ENCODE assay signal across 23 mouse cellular contexts in the genomic region with DNA sequence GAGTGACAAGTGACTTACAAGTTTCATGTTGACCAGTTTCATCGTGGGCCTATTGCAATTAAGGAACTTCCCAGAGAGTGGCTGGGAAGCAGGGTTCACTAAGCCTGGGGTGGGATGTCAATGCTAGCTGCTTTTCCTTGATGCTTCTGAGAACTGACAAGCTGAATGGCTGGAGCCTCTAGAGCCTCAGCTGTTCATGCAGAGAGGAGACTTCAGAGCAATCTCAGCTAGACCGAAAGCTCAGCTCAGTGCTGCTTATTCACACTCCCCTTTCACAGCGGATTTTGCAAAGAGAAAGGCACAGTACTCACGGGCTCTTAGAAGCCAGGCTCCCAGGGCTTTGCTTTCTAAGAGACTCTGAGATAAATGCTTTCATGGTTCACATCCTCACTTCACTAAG.
DNase-seq lines count a peak whose midpoint lies in the region; ATAC-seq and TF ChIP-seq lines count a peak whose summit lies in the region.
"Had no signal": no experiment of that assay in that cellular context is flagged by ENCODE, and none has a peak within 500 bp of the region (broad histone marks: within the 10 kb centered on the region; RNA-seq: fewer than 3 reads in every experiment).

No protein-coding gene starts in this region.

- no peak overlapping the region for H3K4me2 ChIP-seq in forebrain, embryonic 13.5 days
- no peak overlapping the region for H3K4me2 ChIP-seq in forebrain, postnatal 0 days (ENCODE audit: low read depth)
- no peak overlapping the region for H3K4me2 ChIP-seq in midbrain, postnatal 0 days (ENCODE audit: low read depth, low read length, poor library complexity, severe bottlenecking)
- H3K4me2 ChIP-seq: embryonic facial prominence, embryonic 12.5 days; heart, embryonic 15.5 days; hindbrain, embryonic 13.5 days; limb, embryonic 12.5 days; liver, embryonic 11.5 days had no signal

- no peak for ATAC-seq in forebrain, embryonic 13.5 days
- peak; percentile 65 for ATAC-seq in forebrain, postnatal 0 days
- ATAC-seq in midbrain, postnatal 0 days (ENCODE audit: low FRiP score) = no peak
- ATAC-seq: liver, postnatal 0 days; lung, postnatal 0 days; Patski had no signal

- no peak overlapping the region for H3K4me3 ChIP-seq in forebrain, embryonic 10.5 days
- H3K4me3 ChIP-seq in forebrain, embryonic 13.5 days = no peak overlapping the region
- H3K4me3 ChIP-seq in forebrain, postnatal 0 days (ENCODE audit: low read depth, low read length) = no peak overlapping the region
- no peak overlapping the region for H3K4me3 ChIP-seq in midbrain, postnatal 0 days (ENCODE audit: low read depth, low read length)
- H3K4me3 ChIP-seq: embryonic facial prominence, embryonic 12.5 days; heart, embryonic 15.5 days; hindbrain, embryonic 13.5 days; limb, embryonic 12.5 days had no signal

- H3K36me3 ChIP-seq in forebrain, embryonic 10.5 days (replicated peaks) = no peaks in the 10 kb centered on the region
- H3K36me3 ChIP-seq in forebrain, embryonic 13.5 days (ENCODE audit: poor library complexity, severe bottlenecking) = no peaks in the 10 kb centered on the region
- no peaks in the 10 kb centered on the region for H3K36me3 ChIP-seq in forebrain, postnatal 0 days (ENCODE audit: insufficient read depth)
- H3K36me3 ChIP-seq in midbrain, postnatal 0 days (ENCODE audit: insufficient read depth, low read length) = no peaks in the 10 kb centered on the region
- H3K36me3 ChIP-seq: embryonic facial prominence, embryonic 12.5 days; heart, embryonic 15.5 days; hindbrain, embryonic 13.5 days; limb, embryonic 12.5 days had no signal

- H3K4me1 ChIP-seq in forebrain, embryonic 10.5 days = peaks cover 41% of the 10 kb centered on the region
- peaks cover 24% of the 10 kb centered on the region for H3K4me1 ChIP-seq in forebrain, embryonic 13.5 days
- H3K4me1 ChIP-seq in forebrain, postnatal 0 days (ENCODE audit: insufficient read depth) = no peaks in the 10 kb centered on the region
- no peaks in the 10 kb centered on the region for H3K4me1 ChIP-seq in midbrain, postnatal 0 days (ENCODE audit: insufficient read depth, low read length)

- peak overlapping the region; percentile 66 for H3K27ac ChIP-seq in forebrain, embryonic 10.5 days
- H3K27ac ChIP-seq in forebrain, embryonic 13.5 days = no peak overlapping the region
- no peak overlapping the region for H3K27ac ChIP-seq in forebrain, postnatal 0 days (ENCODE audit: low read depth, low read length)
- H3K27ac ChIP-seq in midbrain, postnatal 0 days (ENCODE audit: low read depth, low read length) = no peak overlapping the region
- H3K27ac ChIP-seq: embryonic facial prominence, embryonic 12.5 days; heart, embryonic 15.5 days; limb, embryonic 12.5 days had no signal

- no peak overlapping the region for H3K9ac ChIP-seq in forebrain, embryonic 13.5 days
- no peak overlapping the region for H3K9ac ChIP-seq in forebrain, postnatal 0 days
- H3K9ac ChIP-seq in midbrain, postnatal 0 days (replicated peaks; ENCODE audit: low read length, poor library complexity, severe bottlenecking) = no peak overlapping the region
- H3K9ac ChIP-seq: embryonic facial prominence, embryonic 12.5 days; heart, embryonic 15.5 days; hindbrain, embryonic 13.5 days; limb, embryonic 12.5 days; liver, postnatal 0 days had no signal

- H3K27me3 ChIP-seq in forebrain, embryonic 10.5 days (ENCODE audit: poor library complexity, severe bottlenecking) = no peaks in the 10 kb centered on the region
- no peaks in the 10 kb centered on the region for H3K27me3 ChIP-seq in forebrain, embryonic 13.5 days
- H3K27me3 ChIP-seq in forebrain, postnatal 0 days (ENCODE audit: insufficient read depth, low read length) = no peaks in the 10 kb centered on the region
- H3K27me3 ChIP-seq in midbrain, postnatal 0 days (ENCODE audit: insufficient read depth, low read length) = no peaks in the 10 kb centered on the region
- H3K27me3 ChIP-seq: embryonic facial prominence, embryonic 12.5 days; heart, embryonic 15.5 days; Patski had no signal

- no peaks in the 10 kb centered on the region for H3K9me3 ChIP-seq in forebrain, embryonic 10.5 days
- H3K9me3 ChIP-seq in forebrain, embryonic 13.5 days (replicated peaks) = no peaks in the 10 kb centered on the region
- no peaks in the 10 kb centered on the region for H3K9me3 ChIP-seq in forebrain, postnatal 0 days (ENCODE audit: low read length)
- H3K9me3 ChIP-seq in midbrain, postnatal 0 days (ENCODE audit: low read length) = no peaks in the 10 kb centered on the region
- H3K9me3 ChIP-seq: embryonic facial prominence, embryonic 12.5 days; heart, embryonic 15.5 days; hindbrain, embryonic 13.5 days; limb, embryonic 12.5 days had no signal

- WGBS in forebrain, embryonic 10.5 days = 27% methylated on average over 4 of the region's 4 CpGs
- WGBS in forebrain, embryonic 13.5 days = 5% methylated on average over 4 of the region's 4 CpGs
- WGBS in forebrain, postnatal 0 days = 11% methylated on average over 4 of the region's 4 CpGs
- WGBS in midbrain, postnatal 0 days = 19% methylated on average over 4 of the region's 4 CpGs

- TF ChIP-seq CTCF in forebrain, postnatal 0 days (IDR thresholded peaks at IDR 0.05; ENCODE audit: low read depth) = no peak
- TF ChIP-seq CTCF in midbrain, postnatal 0 days (IDR thresholded peaks at IDR 0.05) = no peak

- DNase-seq in forebrain, embryonic 10.5 days (ENCODE audit: extremely low spot score, low spot score) = peak; percentile 18
- DNase-seq in brain, adult 2 months (ENCODE audit: low read depth, low spot score) = peak; percentile 43
- no peak for DNase-seq in forebrain, postnatal 0 days
- DNase-seq in midbrain, postnatal 0 days (ENCODE audit: low spot score) = peak; percentile 42
- no peak for DNase-seq in thymus, postnatal 0 days (ENCODE audit: low spot score)
- no peak for DNase-seq in layer of hippocampus, postnatal 36 days
- DNase-seq: adrenal gland, postnatal 36 days; cerebellum, adult 18-20 months; cerebellum, postnatal 25 days; heart, postnatal 36 days; kidney, adult 8-10 months; kidney, postnatal 14 days; liver, postnatal 0 days; right cerebral cortex, postnatal 14 days; thymus, postnatal 14 days had no signal

Comparison
In these comparisons a context has a peak if more than half of its experiments do, and no peak if none do; other contexts are left out.
1. DNase-seq: peak in forebrain, embryonic 10.5 days (single experiment), brain, adult 2 months (single experiment) and midbrain, postnatal 0 days (single experiment); none in forebrain, postnatal 0 days (single experiment), thymus, postnatal 0 days (single experiment) and layer of hippocampus, postnatal 36 days (0 of 2).